Mouse (Mus musculus) limb, embryonic 12.5 days (tissue): ENCODE measurements around the gene Zmiz1. TPM values are rescaled to one million over a fixed set of nuclear protein-coding genes. Genes with fewer than 3 reads are reported as not detected.
A peak's percentile ranks its signal among the peaks of the same experiment; 100 is the strongest.

Source experiments
- ATAC-seq: fragments of 200-750 bp; cut with Nextera tagmentation; 2 replicates; pipeline ENCODE4 v1.8.0; 2017; ENCODE audit warnings: low read depth, moderate TSS enrichment; ENCODE audit not compliant: insufficient number of reproducible peaks, insufficient read depth, low FRiP score, low TSS enrichment
- H3K27ac ChIP-seq: fragments of 300-500 bp; sonication (generic); 2 replicates; pipeline ENCODE4 v1.5.1; 2016; ENCODE audit warnings: mild to moderate bottlenecking, moderate library complexity
- H3K27me3 ChIP-seq: fragments of 300-500 bp; sonication (generic); 2 replicates; pipeline ENCODE4 v1.6.1; 2016; ENCODE audit warnings: mild to moderate bottlenecking, moderate library complexity
- H3K36me3 ChIP-seq: fragments of 300-500 bp; sonication (generic); 2 replicates; pipeline ENCODE4 v1.6.1; 2016; ENCODE audit warnings: mild to moderate bottlenecking, moderate library complexity
- H3K4me1 ChIP-seq: fragments of 300-500 bp; sonication (generic); replicated peaks from 2 replicates; pipeline ENCODE4 v1.6.1; 2016
- H3K4me2 ChIP-seq: fragments of 300-500 bp; sonication (generic); 2 replicates; pipeline ENCODE4 v1.6.1; 2016; ENCODE audit warnings: mild to moderate bottlenecking, moderate library complexity
- H3K4me3 ChIP-seq: fragments of 300-500 bp; sonication (generic); replicated peaks from 2 replicates; pipeline ENCODE4 v1.5.1; 2016; ENCODE audit warnings: mild to moderate bottlenecking
- H3K9ac ChIP-seq: fragments of 300-500 bp; sonication (generic); replicated peaks from 2 replicates; pipeline ENCODE4 v1.6.1; 2016; ENCODE audit warnings: mild to moderate bottlenecking, moderate library complexity
- H3K9me3 ChIP-seq: fragments of 300-500 bp; sonication (generic); 2 replicates; pipeline ENCODE4 v1.6.1; 2016; ENCODE audit warnings: mild to moderate bottlenecking, moderate library complexity
- WGBS: fragments of 180-500 bp; shearing (Covaris S2); methylation state at CpG from one replicate; pipeline ENCODE4 v1.1.7; 2016; 5-methylcytosine and 5-hydroxymethylcytosine counted together
- polyA plus RNA-seq: library from polyadenylated mRNA; unstranded; fragments of >200 nt; fragmentation: Nextera tagmentation; extraction: Ambion mirVana; gene quantifications from 2 replicates; pipeline ENCODE4 v1.2.1, GENCODE M21; 2016

Gene Zmiz1
- polyA plus RNA-seq, 1 experiment from 2014 or later: 53.4 TPM

DNA sequence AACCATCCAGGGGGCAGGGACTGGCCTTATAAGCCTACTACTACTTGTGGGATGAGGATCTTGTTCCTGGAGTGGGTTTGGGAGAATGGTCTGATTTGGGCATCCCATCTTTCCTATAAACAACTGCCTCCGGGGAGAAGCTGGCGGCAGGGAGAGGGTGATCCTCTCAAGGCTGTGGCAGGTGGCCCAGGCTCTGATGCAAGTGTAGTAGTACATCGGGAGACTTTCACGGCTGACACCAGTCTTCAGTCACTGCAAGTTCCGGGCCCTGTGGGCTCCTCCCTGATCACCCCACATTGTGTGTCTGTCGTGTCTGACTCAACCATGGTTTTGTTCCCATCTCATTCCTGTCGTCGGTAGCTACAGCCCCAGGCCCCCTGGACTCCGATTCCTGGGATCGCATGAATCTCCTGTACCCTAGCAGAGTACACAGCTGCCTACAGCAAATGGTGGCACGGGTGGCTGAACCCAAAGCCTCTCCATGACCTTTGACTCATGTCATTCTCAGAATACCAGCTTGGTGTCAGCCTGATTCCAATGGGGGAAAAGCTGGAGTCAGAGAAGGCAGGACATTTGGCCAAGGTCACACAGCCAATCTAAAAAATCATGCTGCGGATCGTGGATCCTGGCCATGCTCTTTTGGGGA, 49.2 kb downstream of the Zmiz1 start:
- Histone ChIP-seq H3K4me3 (no peak overlapping the region), H3K4me1 (peaks cover 64% of the 10 kb centered on the region), H3K27me3 (no peaks in the 10 kb centered on the region), H3K36me3 (peaks cover 88% of the 10 kb centered on the region), H3K4me2 (no peak overlapping the region), H3K9ac (no peak overlapping the region), H3K27ac (no peak overlapping the region), H3K9me3 (no peaks in the 10 kb centered on the region)
- no peak for ATAC-seq
- WGBS: 85% methylated on average over 13 of the region's 13 CpGs

DNA sequence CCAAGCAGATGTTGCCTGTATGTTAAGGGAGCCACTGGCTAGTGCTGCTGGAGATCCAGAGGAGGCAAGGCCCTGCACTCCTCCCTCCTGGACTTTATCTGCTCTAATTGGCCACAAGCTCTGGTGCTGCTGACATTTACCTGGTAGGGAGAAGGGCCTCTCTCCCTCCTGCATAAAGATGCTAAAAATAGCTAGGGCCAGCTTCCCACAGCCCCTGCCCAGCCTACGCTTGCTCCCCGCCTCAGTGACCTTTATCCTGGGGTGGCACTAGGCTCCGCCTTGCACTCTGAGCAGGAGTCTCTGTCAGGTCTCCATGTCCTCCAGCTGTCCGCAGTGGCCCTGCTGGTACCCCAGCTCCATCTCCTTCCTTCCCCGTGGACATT, 49.8 kb downstream of the Zmiz1 start:
- H3K36me3 ChIP-seq: peaks cover 86% of the 10 kb centered on the region
- no peaks in the 10 kb centered on the region for H3K27me3 ChIP-seq
- H3K4me2 ChIP-seq: no peak overlapping the region
- no peak for ATAC-seq
- no peak overlapping the region for H3K27ac ChIP-seq
- peaks cover 69% of the 10 kb centered on the region for H3K4me1 ChIP-seq
- H3K4me3 ChIP-seq: no peak overlapping the region
- no peak overlapping the region for H3K9ac ChIP-seq
- 83% methylated on average over 5 of the region's 5 CpGs for WGBS
- no peaks in the 10 kb centered on the region for H3K9me3 ChIP-seq

DNA sequence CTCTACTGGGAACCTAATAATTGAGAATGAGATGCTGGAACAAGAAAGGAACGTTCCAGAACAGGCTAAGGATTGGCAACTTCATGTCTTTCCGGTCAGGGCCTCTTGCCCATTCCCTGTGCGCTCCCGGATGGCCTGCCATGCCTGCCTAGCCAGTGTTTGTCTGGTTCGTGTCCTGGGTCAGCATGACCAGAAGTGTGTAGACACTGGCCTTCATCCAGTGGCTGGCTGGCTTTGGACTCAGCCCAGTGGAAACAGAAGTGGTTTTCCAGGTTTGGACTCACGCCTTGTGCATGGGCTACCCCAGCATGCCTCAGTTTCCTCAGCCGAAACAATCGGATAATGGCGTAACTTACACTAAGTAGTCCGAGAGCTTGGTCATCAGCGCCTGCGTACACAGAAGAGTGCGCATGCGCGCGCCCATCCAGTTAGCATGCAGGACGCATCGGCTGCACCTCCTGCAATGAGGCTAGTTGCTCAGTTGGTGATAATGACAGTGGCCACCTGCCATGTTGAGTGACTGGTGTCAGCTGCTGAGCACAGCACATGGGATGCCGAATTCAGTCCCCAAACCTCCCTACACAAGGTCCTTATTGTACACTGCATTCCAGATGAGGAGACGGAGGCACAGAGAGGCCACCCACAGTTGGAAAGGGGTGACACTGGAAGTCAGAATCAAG, 50.6 kb downstream of the Zmiz1 start:
- Histone ChIP-seq H3K27me3 (no peaks in the 10 kb centered on the region), H3K4me2 (no peak overlapping the region), H3K4me1 (peaks cover 76% of the 10 kb centered on the region), H3K4me3 (no peak overlapping the region), H3K27ac (no peak overlapping the region), H3K36me3 (peaks cover 84% of the 10 kb centered on the region), H3K9me3 (no peaks in the 10 kb centered on the region), H3K9ac (no peak overlapping the region)
- 91% methylated on average over 20 of the region's 20 CpGs for WGBS
- ATAC-seq: no peak

DNA sequence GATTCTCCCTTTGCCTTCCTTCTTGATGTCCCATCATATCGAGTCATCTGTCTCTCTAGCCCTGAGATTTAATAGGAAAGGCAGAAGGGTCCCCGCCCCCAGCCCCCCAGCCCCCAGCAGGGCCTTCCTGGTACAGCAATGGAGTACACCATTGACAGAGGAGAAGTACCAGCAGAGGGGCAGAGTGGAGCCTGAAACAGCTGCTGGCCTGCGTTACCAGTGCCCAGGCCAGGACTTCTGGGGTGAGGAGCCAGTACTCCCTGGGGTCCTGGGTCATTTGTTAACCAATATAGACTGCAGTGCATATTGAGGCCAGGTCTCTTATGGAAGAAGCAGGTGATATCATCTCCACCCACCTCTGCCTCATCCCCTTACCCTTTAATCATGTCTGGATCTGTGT, 51.4 kb downstream of the Zmiz1 start:
- Histone ChIP-seq H3K27me3 (no peaks in the 10 kb centered on the region), H3K4me2 (no peak overlapping the region), H3K9me3 (no peaks in the 10 kb centered on the region), H3K36me3 (peaks cover 83% of the 10 kb centered on the region), H3K27ac (0 out of 2 replicates have a peak overlapping the region, but pooled peaks have one; percentile 23), H3K4me3 (no peak overlapping the region), H3K4me1 (peaks cover 76% of the 10 kb centered on the region), H3K9ac (no peak overlapping the region)
- WGBS: 91% methylated on average over 3 of the region's 3 CpGs
- no peak for ATAC-seq

DNA sequence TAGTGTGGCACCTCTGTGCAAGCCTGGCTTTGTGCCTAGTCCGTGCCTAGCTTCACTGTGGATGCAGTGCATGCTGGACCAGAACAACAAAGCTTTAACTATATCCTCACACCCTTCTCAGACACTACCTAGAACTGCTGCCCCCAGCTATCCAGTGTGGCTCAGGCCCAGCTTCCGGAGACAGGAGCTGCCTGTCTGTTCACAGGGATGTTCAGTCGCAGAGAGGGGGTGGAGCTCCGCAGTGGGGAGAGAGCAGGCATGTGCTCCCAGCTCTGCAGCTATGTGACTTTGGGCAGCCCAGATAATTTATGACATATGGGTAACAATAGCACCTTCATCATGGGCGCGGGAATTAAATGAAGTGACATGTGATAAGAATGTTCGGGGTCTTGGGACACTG, 52.0 kb downstream of the Zmiz1 start:
- H3K36me3 ChIP-seq: peaks cover 80% of the 10 kb centered on the region
- ATAC-seq: no peak
- 0 out of 2 replicates have a peak overlapping the region, but pooled peaks have one; percentile 31 for H3K27ac ChIP-seq
- WGBS: 54% methylated on average over 7 of the region's 7 CpGs
- no peak overlapping the region for H3K4me3 ChIP-seq
- peaks cover 79% of the 10 kb centered on the region for H3K4me1 ChIP-seq
- H3K9ac ChIP-seq: no peak overlapping the region
- H3K27me3 ChIP-seq: no peaks in the 10 kb centered on the region
- no peak overlapping the region for H3K4me2 ChIP-seq
- H3K9me3 ChIP-seq: no peaks in the 10 kb centered on the region

DNA sequence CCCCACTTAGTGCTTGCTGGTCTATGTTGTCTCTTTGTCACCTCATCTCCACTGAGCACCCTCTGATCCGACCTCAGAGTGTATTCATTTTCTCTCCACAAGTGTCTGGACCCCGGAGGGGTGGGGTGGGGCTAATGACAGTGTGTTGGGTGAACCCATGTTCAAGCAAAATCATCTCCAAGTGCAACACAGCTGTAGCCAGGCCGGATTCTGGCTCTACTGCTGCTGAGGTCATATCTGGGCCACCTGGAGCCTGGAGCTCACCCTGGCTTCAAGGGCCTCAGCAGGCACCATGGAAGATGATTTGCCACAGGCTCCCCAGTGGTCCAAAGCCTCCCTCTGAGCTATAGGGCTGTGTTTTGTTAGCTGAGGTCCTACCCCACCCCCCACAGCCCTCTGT, 52.6 kb downstream of the Zmiz1 start:
- Histone ChIP-seq H3K9me3 (no peaks in the 10 kb centered on the region), H3K27me3 (no peaks in the 10 kb centered on the region), H3K4me3 (no peak overlapping the region), H3K4me2 (no peak overlapping the region), H3K9ac (no peak overlapping the region), H3K4me1 (peaks cover 85% of the 10 kb centered on the region), H3K36me3 (peaks cover 74% of the 10 kb centered on the region), H3K27ac (peak overlapping the region; percentile 47; the same call in 1 of the 2 replicates)
- no peak for ATAC-seq
- WGBS: 51% methylated on average over 3 of the region's 3 CpGs

DNA sequence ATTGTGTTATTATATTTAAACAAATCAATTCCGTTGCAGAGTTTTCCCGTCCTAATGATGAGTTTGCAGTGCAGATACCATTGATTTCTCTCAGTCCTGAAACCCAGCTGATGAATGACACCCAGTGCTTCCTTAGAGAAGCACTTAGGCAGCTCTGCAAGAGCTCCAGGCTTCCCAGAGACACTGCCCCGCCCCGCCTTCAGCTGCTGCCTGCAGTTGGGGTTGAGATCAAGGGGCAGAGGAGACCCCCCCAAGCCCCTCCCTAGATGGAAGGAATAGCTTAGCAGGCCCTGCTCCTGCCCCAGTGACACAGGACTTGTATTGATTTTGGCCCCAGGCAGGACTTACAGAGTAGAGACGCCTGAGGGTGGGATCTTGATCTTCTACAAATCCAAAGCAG, 53.0 kb downstream of the Zmiz1 start:
- Histone ChIP-seq H3K27ac (0 out of 2 replicates have a peak overlapping the region, but pooled peaks have one; percentile 47), H3K9ac (no peak overlapping the region), H3K27me3 (no peaks in the 10 kb centered on the region), H3K36me3 (peaks cover 70% of the 10 kb centered on the region), H3K4me2 (no peak overlapping the region), H3K9me3 (no peaks in the 10 kb centered on the region), H3K4me1 (peaks cover 89% of the 10 kb centered on the region), H3K4me3 (no peak overlapping the region)
- WGBS: 28% methylated on average over 5 of the region's 5 CpGs
- ATAC-seq: no peak

DNA sequence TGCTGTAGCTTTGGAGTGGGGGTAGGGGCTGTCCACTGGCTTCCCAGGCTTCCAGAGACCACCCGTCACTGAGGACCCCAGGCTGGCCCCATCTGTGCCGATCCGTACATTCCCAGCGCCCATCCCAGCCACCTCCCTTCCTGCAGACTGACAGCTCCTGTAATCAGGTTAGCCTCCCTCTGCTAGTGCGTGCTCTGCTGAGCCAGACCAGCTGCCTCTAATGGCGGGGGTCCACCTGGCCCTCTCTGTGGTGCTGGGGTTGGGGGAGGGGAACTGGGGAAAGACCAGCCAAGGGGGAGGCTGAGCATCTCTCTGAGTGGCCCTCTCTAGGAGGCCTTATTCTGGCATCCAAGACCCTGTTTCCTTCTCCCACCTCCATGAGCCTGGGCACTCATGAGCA, 53.8 kb downstream of the Zmiz1 start:
- Histone ChIP-seq H3K9me3 (no peaks in the 10 kb centered on the region), H3K27me3 (no peaks in the 10 kb centered on the region), H3K9ac (no peak overlapping the region), H3K36me3 (peaks cover 66% of the 10 kb centered on the region), H3K4me2 (no peak overlapping the region), H3K4me1 (peaks cover 98% of the 10 kb centered on the region), H3K4me3 (no peak overlapping the region), H3K27ac (0 out of 2 replicates have a peak overlapping the region, but pooled peaks have one; percentile 47)
- 24% methylated on average over 6 of the region's 6 CpGs for WGBS
- ATAC-seq: no peak

DNA sequence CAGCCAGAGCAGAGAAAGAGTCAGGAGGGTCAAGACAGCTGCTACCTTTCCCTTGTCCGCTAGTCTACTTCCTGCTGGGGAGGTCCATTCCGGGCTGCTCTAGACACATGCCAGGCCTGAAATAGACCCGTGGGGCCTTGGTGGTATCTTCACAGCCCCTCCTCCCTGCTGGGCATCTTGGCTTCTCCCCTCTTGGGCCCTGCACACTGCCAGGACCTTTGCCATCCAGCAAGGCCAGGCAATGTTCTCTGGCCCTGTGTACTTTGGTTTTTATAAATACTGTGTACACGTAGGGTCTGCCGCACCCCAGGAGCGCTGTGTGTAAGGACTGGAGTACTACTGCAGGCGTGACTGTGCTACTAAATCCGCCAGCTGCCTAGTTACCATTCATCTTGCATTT, 54.5 kb downstream of the Zmiz1 start:
- no peak for ATAC-seq
- WGBS: 63% methylated on average over 8 of the region's 8 CpGs

DNA sequence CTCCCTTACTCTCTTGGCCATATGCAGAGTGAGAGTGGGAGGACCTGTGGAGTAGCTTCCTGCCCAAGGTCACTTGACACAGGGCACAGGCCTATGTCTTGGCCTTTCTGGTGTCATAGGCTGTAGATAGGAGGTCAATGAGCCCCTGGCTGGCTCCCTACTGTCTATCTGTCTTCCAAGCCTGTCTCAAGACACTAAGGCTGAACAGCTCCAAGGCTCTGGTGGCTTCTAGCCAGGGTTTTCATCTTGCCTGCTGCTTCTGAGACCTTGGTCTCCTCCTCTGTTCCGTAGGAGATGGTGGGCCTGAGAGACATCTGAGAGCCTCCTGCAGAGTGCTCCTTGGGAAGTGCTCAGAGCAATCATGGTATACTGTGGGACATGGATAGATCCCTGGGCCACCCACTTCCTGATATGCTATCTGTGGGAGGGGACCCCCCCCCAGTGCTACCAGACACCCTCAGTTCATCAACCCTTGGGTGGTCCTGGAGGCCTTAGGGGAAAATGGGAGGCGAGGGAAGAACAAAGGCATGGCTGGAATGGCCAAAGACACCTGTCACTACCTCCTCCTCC, 56.0 kb downstream of the Zmiz1 start:
- Histone ChIP-seq H3K9ac (no peak overlapping the region), H3K9me3 (no peaks in the 10 kb centered on the region), H3K4me3 (no peak overlapping the region), H3K4me2 (no peak overlapping the region), H3K27me3 (no peaks in the 10 kb centered on the region), H3K36me3 (peaks cover 55% of the 10 kb centered on the region), H3K4me1 (peaks cover 89% of the 10 kb centered on the region), H3K27ac (no peak overlapping the region)
- WGBS: 88% methylated on average over 2 of the region's 2 CpGs
- ATAC-seq: no peak

More for the DNA sequence above, 54.5 kb downstream of the Zmiz1 start:
- Histone ChIP-seq H3K4me2 (no peak overlapping the region), H3K4me3 (no peak overlapping the region), H3K27me3 (no peaks in the 10 kb centered on the region), H3K27ac (peak overlapping the region; percentile 1; the same call in 1 of the 2 replicates), H3K36me3 (peaks cover 66% of the 10 kb centered on the region), H3K9ac (no peak overlapping the region), H3K9me3 (no peaks in the 10 kb centered on the region), H3K4me1 (peaks cover 93% of the 10 kb centered on the region)

DNA sequence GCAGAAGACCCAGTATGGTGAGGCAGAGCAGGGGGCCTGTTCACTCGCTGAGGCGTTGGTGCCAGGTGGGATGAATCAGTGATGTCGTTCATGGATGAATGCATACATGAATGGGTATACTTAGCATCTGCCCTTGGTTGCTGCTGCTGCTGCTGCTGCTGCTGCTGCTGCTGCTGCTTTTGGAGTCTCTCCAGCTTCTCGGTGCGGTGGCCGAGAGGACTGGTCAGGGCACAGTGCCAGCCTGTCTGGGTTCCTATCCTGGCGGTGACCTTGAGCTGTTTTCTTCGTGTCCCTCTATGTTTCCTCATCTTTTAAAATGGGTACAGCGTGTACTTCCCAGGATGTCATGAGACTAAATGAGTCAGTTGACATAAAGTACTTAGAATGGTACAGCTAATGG, 56.9 kb downstream of the Zmiz1 start:
- Histone ChIP-seq H3K27me3 (no peaks in the 10 kb centered on the region), H3K36me3 (peaks cover 50% of the 10 kb centered on the region), H3K9me3 (no peaks in the 10 kb centered on the region), H3K4me3 (no peak overlapping the region), H3K4me1 (peaks cover 89% of the 10 kb centered on the region), H3K9ac (no peak overlapping the region), H3K27ac (no peak overlapping the region), H3K4me2 (no peak overlapping the region)
- WGBS: 80% methylated on average over 9 of the region's 9 CpGs
- ATAC-seq: no peak
